Mouse (Mus musculus): ENCODE data around the gene Reps1.

Reps1 gene

DNA sequence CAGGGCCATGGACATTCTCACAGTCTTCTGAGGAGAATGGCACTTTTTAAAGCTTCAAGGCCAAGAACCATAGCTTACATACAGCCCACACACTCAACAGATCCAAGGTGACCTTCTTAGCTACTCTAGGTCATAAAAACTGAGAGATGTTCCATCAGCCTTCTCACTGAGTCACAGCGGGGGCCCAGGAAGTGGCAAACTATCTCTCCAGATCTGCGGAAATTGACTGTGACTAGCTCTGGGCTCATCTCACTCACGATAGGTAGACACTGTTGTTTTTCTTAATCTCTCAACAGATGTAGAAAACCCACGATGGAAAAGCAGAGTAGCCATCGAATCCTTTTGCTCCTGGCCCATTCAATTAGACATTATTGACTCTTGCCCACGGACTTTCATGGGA, 86.6 kb downstream of the Reps1 start:
- DNase-seq, result no peak

DNA sequence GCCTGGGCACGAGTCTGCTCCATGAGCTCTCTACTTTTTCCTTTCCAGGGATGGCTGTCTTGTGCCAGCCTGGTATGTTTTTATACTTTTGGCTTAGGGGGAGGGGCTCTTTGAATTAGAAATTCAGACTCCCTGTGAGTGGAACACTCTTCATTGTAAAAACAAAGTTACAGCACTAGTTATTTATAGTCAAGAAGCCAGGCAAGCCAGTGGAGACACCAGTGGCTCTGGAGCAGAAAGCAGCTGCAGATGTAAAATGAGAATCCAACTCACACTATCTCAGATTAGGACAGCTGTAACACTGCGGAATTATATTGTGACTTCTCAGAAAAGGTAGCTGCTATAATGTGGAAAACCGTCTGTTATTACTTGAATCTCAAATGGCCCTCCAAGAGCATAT, 91.6 kb downstream of the Reps1 start:
- DNase-seq, result no peak

DNA sequence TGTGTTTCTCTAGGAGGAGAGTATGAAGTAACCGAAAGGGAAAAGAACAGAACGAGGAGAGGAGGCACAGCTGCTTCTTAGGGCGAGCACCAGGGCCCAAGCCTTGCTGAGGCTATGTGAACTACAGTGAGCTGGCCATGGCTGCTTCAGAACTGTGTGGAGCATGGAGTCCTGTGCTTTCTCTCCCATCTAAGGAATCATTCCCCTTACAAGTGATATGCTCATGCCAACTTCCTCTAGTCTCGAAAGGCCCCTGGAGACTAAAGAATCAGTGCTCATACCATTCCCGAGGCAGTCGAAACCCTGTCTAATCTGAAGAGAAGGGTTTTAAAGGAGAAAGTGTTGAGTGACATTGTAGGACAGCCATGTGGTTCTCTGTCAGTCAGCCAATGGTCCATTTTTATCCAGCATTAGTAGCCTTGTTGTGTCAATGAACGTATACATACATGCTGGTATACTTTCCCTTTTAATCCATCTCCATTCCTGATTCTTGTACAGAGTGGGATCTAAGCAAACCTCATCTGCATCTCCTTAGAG, 106.8 kb downstream of the Reps1 start:
- no peak for DNase-seq

All from cerebellum, adult 11-12 months (tissue).